Comparison of ENCODE assay signal across 31 mouse cellular contexts in the genomic region with DNA sequence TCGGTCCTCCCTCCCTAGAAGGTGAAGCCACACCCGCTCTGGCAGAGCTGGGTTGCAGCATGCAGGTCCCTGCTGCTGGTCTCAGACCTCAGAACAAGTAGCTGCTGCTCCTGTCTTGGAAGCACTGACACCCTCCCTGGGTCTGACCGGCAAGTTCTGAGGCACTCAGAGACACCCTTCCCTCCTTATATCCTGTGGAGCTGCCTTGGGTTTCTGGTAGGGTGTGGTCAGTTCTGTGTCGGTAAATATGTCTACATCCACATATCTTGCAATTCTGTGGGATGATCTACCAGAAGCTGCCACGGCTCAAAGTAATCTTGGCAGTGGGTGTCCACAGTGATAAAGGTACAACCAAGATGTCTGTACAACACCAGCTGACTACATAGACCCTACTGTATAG. TPM values are rescaled to one million over a fixed set of nuclear protein-coding genes. Genes with fewer than 3 reads are reported as not detected.
DNase-seq lines count a peak whose midpoint lies in the region; ATAC-seq and TF ChIP-seq lines count a peak whose summit lies in the region.
"Had no signal": no experiment of that assay in that cellular context is flagged by ENCODE, and none has a peak within 500 bp of the region (broad histone marks: within the 10 kb centered on the region; RNA-seq: fewer than 3 reads in every experiment).

No protein-coding gene starts in this region.

- no peaks in the 10 kb centered on the region for H3K9me3 ChIP-seq in forebrain, embryonic 10.5 days
- H3K9me3 ChIP-seq in forebrain, embryonic 11.5 days (ENCODE audit: control insufficient read depth, low read length): no peaks in the 10 kb centered on the region
- H3K9me3 ChIP-seq in midbrain, embryonic 10.5 days (replicated peaks): no peaks in the 10 kb centered on the region
- no peaks in the 10 kb centered on the region for H3K9me3 ChIP-seq in midbrain, embryonic 16.5 days (replicated peaks; ENCODE audit: control insufficient read depth, low read length, poor library complexity, severe bottlenecking)
- no peaks in the 10 kb centered on the region for H3K9me3 ChIP-seq in stomach, embryonic 14.5 days (ENCODE audit: control insufficient read depth, low read depth, low read length)
- H3K9me3 ChIP-seq: embryonic facial prominence, embryonic 15.5 days; forebrain, embryonic 12.5 days; heart, embryonic 12.5 days had no signal

- peaks cover 22% of the 10 kb centered on the region for H3K27me3 ChIP-seq in forebrain, embryonic 10.5 days (ENCODE audit: poor library complexity, severe bottlenecking)
- H3K27me3 ChIP-seq in forebrain, embryonic 11.5 days (ENCODE audit: control insufficient read depth, insufficient read depth, low read length): no peaks in the 10 kb centered on the region
- H3K27me3 ChIP-seq in midbrain, embryonic 10.5 days (ENCODE audit: low read depth, poor library complexity, severe bottlenecking): peaks cover 43% of the 10 kb centered on the region
- H3K27me3 ChIP-seq in midbrain, embryonic 16.5 days (ENCODE audit: control insufficient read depth, insufficient read depth, low read depth, low read length): no peaks in the 10 kb centered on the region
- H3K27me3 ChIP-seq in stomach, embryonic 14.5 days (ENCODE audit: control insufficient read depth, insufficient read depth, low read length): no peaks in the 10 kb centered on the region
- H3K27me3 ChIP-seq: embryonic facial prominence, embryonic 15.5 days; forebrain, embryonic 12.5 days; heart, embryonic 12.5 days had no signal

- no peak overlapping the region for H3K9ac ChIP-seq in forebrain, embryonic 11.5 days (ENCODE audit: low read length)
- H3K9ac ChIP-seq in midbrain, embryonic 16.5 days (ENCODE audit: low read depth, low read length): no peak overlapping the region
- no peak overlapping the region for H3K9ac ChIP-seq in stomach, embryonic 14.5 days (replicated peaks; ENCODE audit: low read depth, low read length)
- H3K9ac ChIP-seq: embryonic facial prominence, embryonic 15.5 days; forebrain, embryonic 12.5 days; heart, embryonic 12.5 days had no signal

- intact Hi-C loops in gastrocnemius, adult 2 months (cut with DNase I): loop anchor here (10.0 kb wide), 2 partner anchors 131 to 201 kb away; a partner anchor contains a TSS

- no peak for TF ChIP-seq CTCF in gastrocnemius, adult 2 months (IDR thresholded peaks at IDR 0.05)

- peak overlapping the region; percentile 95 for H3K27ac ChIP-seq in forebrain, embryonic 10.5 days
- H3K27ac ChIP-seq in forebrain, embryonic 11.5 days (ENCODE audit: low read depth, low read length): no peak overlapping the region
- peak overlapping the region; percentile 96 for H3K27ac ChIP-seq in midbrain, embryonic 10.5 days (replicated peaks)
- no peak overlapping the region for H3K27ac ChIP-seq in midbrain, embryonic 16.5 days (ENCODE audit: low read length)
- H3K27ac ChIP-seq in stomach, embryonic 14.5 days (ENCODE audit: low read length): 0 out of 2 replicates have a peak overlapping the region, but pooled peaks have one; percentile 39
- H3K27ac ChIP-seq in gastrocnemius, adult 2 months: no peak overlapping the region
- H3K27ac ChIP-seq: embryonic facial prominence, embryonic 15.5 days had no signal

- no peaks in the 10 kb centered on the region for H3K36me3 ChIP-seq in forebrain, embryonic 10.5 days (replicated peaks)
- H3K36me3 ChIP-seq in forebrain, embryonic 11.5 days (ENCODE audit: control insufficient read depth, insufficient read depth, low read length): no peaks in the 10 kb centered on the region
- no peaks in the 10 kb centered on the region for H3K36me3 ChIP-seq in midbrain, embryonic 10.5 days
- H3K36me3 ChIP-seq in midbrain, embryonic 16.5 days (ENCODE audit: control insufficient read depth, insufficient read depth, low read length): no peaks in the 10 kb centered on the region
- H3K36me3 ChIP-seq in stomach, embryonic 14.5 days (ENCODE audit: control insufficient read depth, insufficient read depth, low read length): no peaks in the 10 kb centered on the region
- H3K36me3 ChIP-seq: embryonic facial prominence, embryonic 15.5 days; forebrain, embryonic 12.5 days; heart, embryonic 12.5 days had no signal

- no peak overlapping the region for H3K4me2 ChIP-seq in forebrain, embryonic 11.5 days (ENCODE audit: low read depth, low read length, severe bottlenecking)
- no peak overlapping the region for H3K4me2 ChIP-seq in midbrain, embryonic 16.5 days (ENCODE audit: low read length)
- H3K4me2 ChIP-seq in stomach, embryonic 14.5 days (replicated peaks; ENCODE audit: low read depth, low read length): no peak overlapping the region
- H3K4me2 ChIP-seq: embryonic facial prominence, embryonic 15.5 days; forebrain, embryonic 12.5 days; heart, embryonic 12.5 days had no signal

- no peak overlapping the region for H3K4me3 ChIP-seq in forebrain, embryonic 10.5 days
- no peak overlapping the region for H3K4me3 ChIP-seq in forebrain, embryonic 11.5 days (ENCODE audit: low read depth, low read length)
- no peak overlapping the region for H3K4me3 ChIP-seq in midbrain, embryonic 10.5 days
- H3K4me3 ChIP-seq in midbrain, embryonic 16.5 days (ENCODE audit: low read depth, low read length): no peak overlapping the region
- no peak overlapping the region for H3K4me3 ChIP-seq in stomach, embryonic 14.5 days (ENCODE audit: low read depth, low read length)
- H3K4me3 ChIP-seq in gastrocnemius, adult 2 months: no peak overlapping the region
- H3K4me3 ChIP-seq: embryonic facial prominence, embryonic 15.5 days; erythroblast, embryonic 14.5 days; forebrain, embryonic 12.5 days; heart, embryonic 12.5 days had no signal

- ATAC-seq in forebrain, embryonic 11.5 days (replicated peaks; ENCODE audit: low FRiP score): no peak
- no peak for ATAC-seq in midbrain, embryonic 16.5 days
- ATAC-seq in stomach, embryonic 14.5 days (ENCODE audit: insufficient number of reproducible peaks, insufficient read depth, low FRiP score, low read depth): no peak
- ATAC-seq: activated CD4-positive, CD25-positive, alpha-beta regulatory T cell, adult 4 months; forebrain, embryonic 16.5 days; hindbrain, embryonic 16.5 days; inflammation-experienced regulatory T-cells, adult 6 months; Patski had no signal

- H3K4me1 ChIP-seq in forebrain, embryonic 10.5 days: peaks cover 51% of the 10 kb centered on the region
- peaks cover 34% of the 10 kb centered on the region for H3K4me1 ChIP-seq in forebrain, embryonic 11.5 days (replicated peaks; ENCODE audit: control insufficient read depth, insufficient read depth, low read length)
- peaks cover 52% of the 10 kb centered on the region for H3K4me1 ChIP-seq in midbrain, embryonic 10.5 days
- H3K4me1 ChIP-seq in midbrain, embryonic 16.5 days (ENCODE audit: control insufficient read depth, insufficient read depth, low read length): peaks cover 12% of the 10 kb centered on the region; the same call in 1 of the 2 replicates
- H3K4me1 ChIP-seq in stomach, embryonic 14.5 days (ENCODE audit: control insufficient read depth, insufficient read depth, low read length): peaks cover 14% of the 10 kb centered on the region

- WGBS in forebrain, embryonic 10.5 days: 90% methylated on average over 5 of the region's 5 CpGs
- 91% methylated on average over 5 of the region's 5 CpGs for WGBS in forebrain, embryonic 11.5 days
- 89% methylated on average over 5 of the region's 5 CpGs for WGBS in midbrain, embryonic 10.5 days
- WGBS in midbrain, embryonic 16.5 days: 93% methylated on average over 5 of the region's 5 CpGs
- 67% methylated on average over 5 of the region's 5 CpGs for WGBS in stomach, embryonic 14.5 days

- no peak for DNase-seq in forebrain, embryonic 10.5 days (ENCODE audit: extremely low spot score, low spot score)
- DNase-seq in forebrain, embryonic 11.5 days (ENCODE audit: low spot score): no peak
- DNase-seq in midbrain, embryonic 10.5 days (ENCODE audit: low spot score): no peak
- no peak for DNase-seq in embryo, embryonic 11 days
- DNase-seq in gastrocnemius, adult 2 months: no peak
- DNase-seq: adrenal gland, postnatal 14 days; cerebellum, adult 11-12 months; cerebellum, adult 9-10 months; cerebellum, postnatal 36 days; gastrocnemius, postnatal 25 days had no signal

RNA-seq across cellular contexts. Expression of a gene that starts 28.6 kb away (rescaled TPM):
- 0.26 and 0.29 TPM in 2 replicates for polyA plus RNA-seq in forebrain, embryonic 10.5 days (2016; fragmentation: Nextera tagmentation; extraction: Ambion mirVana)
- polyA plus RNA-seq in forebrain, embryonic 11.5 days (2014; fragmentation: Nextera tagmentation; extraction: Ambion mirVana): 0.31 TPM in 1 of 2 replicates, not detected in the other
- polyA plus RNA-seq in midbrain, embryonic 10.5 days (2016; fragmentation: Nextera tagmentation; extraction: Ambion mirVana): 0.09 TPM in 1 of 2 replicates, not detected in the other
- not detected in 2 replicates for polyA plus RNA-seq in midbrain, embryonic 16.5 days (2015; fragmentation: Nextera tagmentation; extraction: Ambion mirVana)
- 2.3 and 5.0 TPM in 2 replicates for polyA plus RNA-seq in stomach, embryonic 14.5 days (2014; fragmentation: Nextera tagmentation; extraction: Ambion mirVana)
- total RNA-seq in gastrocnemius, adult 2 months (2021): not detected
- total RNA-seq: adrenal gland, adult 18-20 months; adrenal gland, postnatal 14 days; gastrocnemius, adult 18-20 months; gastrocnemius, postnatal 25 days; granulocyte monocyte progenitor cell, adult 5-6 weeks; heart, adult 8-10 months; heart, postnatal 25 days had no signal
- polyA plus RNA-seq: C2C12; embryonic facial prominence, embryonic 11.5 days; forebrain, embryonic 12.5 days; forebrain, embryonic 16.5 days; frontal cortex, adult 2 months; heart, embryonic 16.5 days; hindbrain, embryonic 11.5 days; hindbrain, embryonic 16.5 days; Patski had no signal

RNA-seq across cellular contexts. Expression of a gene that starts 43.4 kb away (rescaled TPM):
- polyA plus RNA-seq in forebrain, embryonic 10.5 days (2016; fragmentation: Nextera tagmentation; extraction: Ambion mirVana): not detected in 2 replicates
- not detected in 2 replicates for polyA plus RNA-seq in forebrain, embryonic 11.5 days (2014; fragmentation: Nextera tagmentation; extraction: Ambion mirVana)
- polyA plus RNA-seq in midbrain, embryonic 10.5 days (2016; fragmentation: Nextera tagmentation; extraction: Ambion mirVana): not detected in 2 replicates
- polyA plus RNA-seq in midbrain, embryonic 16.5 days (2015; fragmentation: Nextera tagmentation; extraction: Ambion mirVana): not detected in 2 replicates
- 0.26 and 0.53 TPM in 2 replicates for polyA plus RNA-seq in stomach, embryonic 14.5 days (2014; fragmentation: Nextera tagmentation; extraction: Ambion mirVana)
- not detected for total RNA-seq in gastrocnemius, adult 2 months (2021)
- total RNA-seq: adrenal gland, adult 18-20 months; gastrocnemius, adult 18-20 months; gastrocnemius, postnatal 25 days; granulocyte monocyte progenitor cell, adult 5-6 weeks; heart, adult 8-10 months; heart, postnatal 25 days had no signal
- polyA plus RNA-seq: activated CD4-positive, CD25-positive, alpha-beta regulatory T cell, adult 4 months; C2C12; embryonic facial prominence, embryonic 11.5 days; embryonic facial prominence, embryonic 15.5 days; forebrain, embryonic 12.5 days; forebrain, embryonic 16.5 days; heart, embryonic 12.5 days; hindbrain, embryonic 11.5 days; hindbrain, embryonic 16.5 days; Patski had no signal

RNA-seq across cellular contexts. Expression of a gene that starts 57.0 kb away (rescaled TPM):
- polyA plus RNA-seq in forebrain, embryonic 10.5 days (2016; fragmentation: Nextera tagmentation; extraction: Ambion mirVana): 37.4 and 40.7 TPM in 2 replicates
- polyA plus RNA-seq in forebrain, embryonic 11.5 days (2014; fragmentation: Nextera tagmentation; extraction: Ambion mirVana): 63.6 and 72.1 TPM in 2 replicates
- polyA plus RNA-seq in midbrain, embryonic 10.5 days (2016; fragmentation: Nextera tagmentation; extraction: Ambion mirVana): 65.8 and 74.1 TPM in 2 replicates
- 13.1 and 15.0 TPM in 2 replicates for polyA plus RNA-seq in midbrain, embryonic 16.5 days (2015; fragmentation: Nextera tagmentation; extraction: Ambion mirVana)
- polyA plus RNA-seq in stomach, embryonic 14.5 days (2014; fragmentation: Nextera tagmentation; extraction: Ambion mirVana): 8.0 and 8.9 TPM in 2 replicates
- 1 to 10 TPM; 4.0 to 5.2 TPM for total RNA-seq in gastrocnemius, adult 2 months (2021)

Comparison
In these comparisons a context has a peak if more than half of its experiments do, and no peak if none do; other contexts are left out.
1. H3K27ac ChIP-seq: peak in forebrain, embryonic 10.5 days (single experiment), midbrain, embryonic 10.5 days (single experiment) and stomach, embryonic 14.5 days (single experiment); none in forebrain, embryonic 11.5 days (single experiment), midbrain, embryonic 16.5 days (single experiment) and gastrocnemius, adult 2 months (single experiment).